Mouse (Mus musculus) midbrain, embryonic 14.5 days (tissue): ENCODE measurements around the gene Jph2. TPM values are rescaled to one million over a fixed set of nuclear protein-coding genes. Genes with fewer than 3 reads are reported as not detected.

ENCODE experiments used
- ATAC-seq: fragments of 200-750 bp; cut with Nextera tagmentation; 2 replicates; pipeline ENCODE4 v1.8.0; 2017; ENCODE audit warnings: moderate number of reproducible peaks, moderate library complexity; ENCODE audit not compliant: low FRiP score, low TSS enrichment
- DNase-seq: peaks from one replicate; pipeline ENCODE4 v3.0.0-alpha.2; 2015
- H3K27ac ChIP-seq: fragments of 300-500 bp; sonication (generic); replicated peaks from 2 replicates; pipeline ENCODE4 v1.5.1; 2014; ENCODE audit warnings: mild to moderate bottlenecking, low read depth, low read length, moderate library complexity
- H3K27me3 ChIP-seq: fragments of 300-500 bp; sonication (generic); 2 replicates; pipeline ENCODE4 v1.6.1; 2014; ENCODE audit warnings: low read length, control low read depth, mixed read lengths; ENCODE audit not compliant: control insufficient read depth, insufficient read depth
- H3K36me3 ChIP-seq: fragments of 300-500 bp; sonication (generic); 2 replicates; pipeline ENCODE4 v1.6.1; 2014; ENCODE audit warnings: low read length, control low read depth; ENCODE audit not compliant: control insufficient read depth, insufficient read depth
- H3K4me1 ChIP-seq: fragments of 300-500 bp; sonication (generic); 2 replicates; pipeline ENCODE4 v1.6.1; 2014; ENCODE audit warnings: mild to moderate bottlenecking, antibody characterized with exemption, low read length, control low read depth; ENCODE audit not compliant: control insufficient read depth, insufficient read depth
- H3K4me2 ChIP-seq: fragments of 300-500 bp; sonication (generic); 2 replicates; pipeline ENCODE4 v1.6.1; 2014; ENCODE audit warnings: mild to moderate bottlenecking, low read length, moderate library complexity
- H3K4me3 ChIP-seq: fragments of 300-500 bp; sonication (generic); replicated peaks from 2 replicates; pipeline ENCODE4 v1.5.1; 2014; ENCODE audit warnings: low read depth, low read length
- H3K9ac ChIP-seq: fragments of 300-500 bp; sonication (generic); replicated peaks from 2 replicates; pipeline ENCODE4 v1.6.1; 2014; ENCODE audit warnings: mild to moderate bottlenecking, low read length, moderate library complexity
- H3K9me3 ChIP-seq: fragments of 300-500 bp; sonication (generic); 2 replicates; pipeline ENCODE4 v1.6.1; 2016; ENCODE audit warnings: low read length, control low read depth, mixed read lengths; ENCODE audit not compliant: control insufficient read depth
- WGBS: fragments of 180-500 bp; shearing (Covaris S2); extraction: QIAGEN DNeasy Blood & Tissue Kit; methylation state at CpG from one replicate; pipeline ENCODE4 v1.1.7; 2014; 5-methylcytosine and 5-hydroxymethylcytosine counted together
- polyA plus RNA-seq: library from polyadenylated mRNA; unstranded; fragments of >200 nt; fragmentation: Nextera tagmentation; extraction: Ambion mirVana; gene quantifications from 2 replicates; pipeline ENCODE4 v1.2.1, GENCODE M21; 2014

The Jph2 gene
- polyA plus RNA-seq, 1 experiment from 2014 or later: 0.37 TPM

DNA sequence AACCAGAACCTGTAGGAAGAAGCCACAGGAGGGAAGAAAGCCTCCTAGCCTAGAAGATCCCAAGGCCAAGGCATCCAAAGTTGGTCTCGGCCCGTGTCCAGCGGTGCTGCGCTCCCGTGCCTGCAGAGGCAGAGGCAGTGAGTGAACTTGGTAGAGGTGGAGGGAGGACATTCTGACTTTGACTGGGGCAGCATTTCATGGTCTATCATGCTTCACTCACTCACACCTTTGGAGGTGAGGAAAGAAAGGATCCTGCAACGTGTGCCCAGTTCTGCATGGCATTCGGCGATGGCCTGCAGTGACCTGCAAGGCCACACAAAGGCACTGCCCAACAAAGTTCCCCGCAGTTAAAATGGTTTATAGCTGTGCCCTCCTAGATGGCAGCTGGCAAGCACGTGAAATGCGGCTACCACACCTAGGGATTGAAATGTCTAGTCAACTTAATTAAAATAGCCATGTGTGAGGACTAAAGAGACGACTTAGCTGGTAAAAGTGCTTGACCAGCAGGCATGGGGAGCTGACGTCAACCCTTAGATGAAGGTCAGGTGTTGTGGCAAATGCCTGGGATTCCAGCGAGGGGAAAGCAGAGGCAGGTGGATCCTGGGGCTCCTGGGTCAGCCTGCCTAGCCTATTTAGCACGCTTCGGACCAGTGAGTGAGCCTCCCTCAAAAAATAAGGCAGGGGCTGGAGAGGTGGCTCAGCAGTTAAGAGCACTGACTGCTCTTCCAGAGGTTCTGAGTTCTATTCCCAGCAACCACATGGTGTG lies 36.8 kb downstream of the Jph2 start:
- H3K9ac ChIP-seq: no peak overlapping the region
- WGBS: 84% methylated on average over 16 of the region's 16 CpGs

GRCm38 (mm10) chr2:163359253-163359652 lies 38.5 kb downstream of the Jph2 start:
- Histone ChIP-seq H3K4me2 (no peak overlapping the region), H3K4me1 (no peaks in the 10 kb centered on the region), H3K27me3 (no peaks in the 10 kb centered on the region), H3K27ac (no peak overlapping the region), H3K9ac (no peak overlapping the region), H3K36me3 (no peaks in the 10 kb centered on the region), H3K9me3 (no peaks in the 10 kb centered on the region), H3K4me3 (no peak overlapping the region)
- ATAC-seq (no peak), DNase-seq (no peak)
- WGBS: 81% methylated on average over 2 of the region's 2 CpGs

More for the DNA sequence above, 36.8 kb downstream of the Jph2 start:
- DNase-seq: no peak
- Histone ChIP-seq H3K9me3 (no peaks in the 10 kb centered on the region), H3K4me1 (no peaks in the 10 kb centered on the region), H3K27ac (no peak overlapping the region), H3K36me3 (no peaks in the 10 kb centered on the region), H3K4me3 (no peak overlapping the region), H3K4me2 (no peak overlapping the region), H3K27me3 (no peaks in the 10 kb centered on the region)
- ATAC-seq: no peak

DNA sequence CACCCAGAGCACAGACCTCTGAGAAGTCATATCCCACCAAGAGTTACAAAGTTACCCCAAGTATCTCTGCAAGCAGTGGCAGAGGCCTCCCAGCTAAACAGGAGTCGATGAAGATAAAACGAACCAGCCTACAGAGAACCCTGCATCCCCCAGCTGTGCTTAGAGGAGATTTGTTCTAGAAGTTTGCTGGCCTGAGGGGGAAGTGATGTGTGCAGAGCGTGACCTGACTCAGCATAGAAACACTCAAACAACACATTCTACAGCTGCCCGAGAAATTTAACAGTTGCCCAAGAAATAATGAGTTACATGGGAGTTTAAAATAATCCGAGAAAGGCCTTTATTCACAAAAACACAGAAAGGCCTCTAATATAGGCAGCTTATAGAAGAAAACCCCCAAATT lies 39.1 kb downstream of the Jph2 start:
- no peak overlapping the region for H3K27ac ChIP-seq
- no peaks in the 10 kb centered on the region for H3K27me3 ChIP-seq
- no peaks in the 10 kb centered on the region for H3K4me1 ChIP-seq
- H3K36me3 ChIP-seq: no peaks in the 10 kb centered on the region
- H3K4me2 ChIP-seq: no peak overlapping the region
- no peaks in the 10 kb centered on the region for H3K9me3 ChIP-seq
- no peak overlapping the region for H3K9ac ChIP-seq
- DNase-seq: no peak
- WGBS: 82% methylated on average over 5 of the region's 5 CpGs
- no peak for ATAC-seq
- H3K4me3 ChIP-seq: no peak overlapping the region

DNA sequence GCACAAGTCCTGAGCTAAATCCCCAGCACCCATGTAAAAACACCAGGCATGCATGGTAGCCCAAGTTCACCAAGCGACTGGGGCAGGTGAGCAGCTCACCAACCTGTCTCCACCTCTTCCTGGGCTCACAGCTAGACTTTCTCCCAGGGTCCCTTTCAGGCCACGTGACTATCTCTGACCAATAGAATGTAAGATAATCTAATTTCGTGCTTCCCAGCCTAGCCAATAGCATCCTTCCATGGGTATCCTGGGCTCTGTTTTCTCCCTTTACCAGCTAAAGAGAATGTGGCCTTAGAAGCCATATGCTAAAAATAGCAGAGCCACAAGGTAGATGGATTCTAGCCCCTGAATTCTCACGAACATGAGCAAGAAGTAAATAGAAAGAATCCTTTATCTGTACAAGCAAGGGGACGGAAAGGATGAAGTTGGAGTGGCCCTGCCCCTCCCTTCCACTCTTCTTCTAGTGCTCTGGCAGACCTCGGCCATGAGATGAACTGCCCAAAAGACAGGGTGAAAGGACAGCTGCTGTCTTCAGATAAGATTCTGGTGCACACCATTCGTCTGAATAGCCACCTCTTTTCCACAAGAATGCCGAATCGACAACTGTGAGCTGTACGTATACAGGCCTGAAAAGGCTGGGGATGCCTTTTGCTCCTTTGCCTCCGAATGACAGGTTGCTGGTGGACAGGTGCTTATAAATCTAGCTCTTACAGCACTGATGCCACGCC lies 41.5 kb downstream of the Jph2 start:
- Histone ChIP-seq H3K4me3 (no peak overlapping the region), H3K27me3 (no peaks in the 10 kb centered on the region), H3K4me1 (no peaks in the 10 kb centered on the region), H3K4me2 (no peak overlapping the region), H3K36me3 (no peaks in the 10 kb centered on the region), H3K9ac (no peak overlapping the region), H3K9me3 (no peaks in the 10 kb centered on the region), H3K27ac (no peak overlapping the region)
- ATAC-seq (no peak), DNase-seq (no peak)
- 87% methylated on average over 12 of the region's 12 CpGs for WGBS

GRCm38 (mm10) chr2:163355666-163356065 lies 42.1 kb downstream of the Jph2 start:
- DNase-seq (no peak), ATAC-seq (no peak)
- no peaks in the 10 kb centered on the region for H3K36me3 ChIP-seq
- no peaks in the 10 kb centered on the region for H3K27me3 ChIP-seq
- no peaks in the 10 kb centered on the region for H3K4me1 ChIP-seq
- H3K9ac ChIP-seq: no peak overlapping the region
- H3K4me2 ChIP-seq: no peak overlapping the region
- no peak overlapping the region for H3K4me3 ChIP-seq
- no peak overlapping the region for H3K27ac ChIP-seq
- no peaks in the 10 kb centered on the region for H3K9me3 ChIP-seq
- WGBS: 87% methylated on average over 8 of the region's 8 CpGs

DNA sequence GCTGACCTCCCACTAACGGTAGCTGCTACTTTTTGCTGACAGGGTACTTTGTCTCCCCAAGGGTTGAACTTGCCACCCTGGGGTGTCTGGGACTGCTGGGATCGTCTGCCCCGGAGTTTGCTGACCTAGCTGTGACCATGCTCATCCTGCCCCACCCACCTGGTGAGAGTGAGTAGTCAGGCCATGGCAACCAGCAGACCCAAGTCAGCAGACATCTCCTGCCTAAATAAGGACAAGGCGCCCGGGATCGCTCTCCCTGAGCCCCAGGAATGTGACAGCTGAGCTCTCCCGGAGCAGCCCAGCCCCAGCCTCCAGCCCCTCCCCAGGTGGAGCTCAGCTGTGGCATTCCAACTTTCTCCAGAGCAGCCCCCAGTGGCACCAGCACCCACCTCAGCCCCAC lies 44.1 kb downstream of the Jph2 start:
- no peak for ATAC-seq
- Histone ChIP-seq H3K4me3 (no peak overlapping the region), H3K9ac (no peak overlapping the region), H3K4me2 (no peak overlapping the region), H3K4me1 (no peaks in the 10 kb centered on the region), H3K9me3 (no peaks in the 10 kb centered on the region), H3K36me3 (no peaks in the 10 kb centered on the region), H3K27ac (no peak overlapping the region), H3K27me3 (no peaks in the 10 kb centered on the region)
- WGBS: 14% methylated on average over 7 of the region's 7 CpGs
- DNase-seq: no peak

- no peak overlapping the region for H3K27ac ChIP-seq
- WGBS: 59% methylated on average over 5 of the region's 5 CpGs
- no peaks in the 10 kb centered on the region for H3K27me3 ChIP-seq
- DNase-seq (no peak), ATAC-seq (no peak)
- H3K36me3 ChIP-seq: no peaks in the 10 kb centered on the region
- no peaks in the 10 kb centered on the region for H3K9me3 ChIP-seq
- H3K4me1 ChIP-seq: no peaks in the 10 kb centered on the region
- no peak overlapping the region for H3K4me3 ChIP-seq
- no peak overlapping the region for H3K9ac ChIP-seq
- no peak overlapping the region for H3K4me2 ChIP-seq
These were observed 47.4 kb downstream of the Jph2 start for GRCm38 (mm10) chr2:163350443-163350842.

GRCm38 (mm10) chr2:163349411-163349810 lies 48.4 kb downstream of the Jph2 start:
- 64% methylated on average over 9 of the region's 9 CpGs for WGBS
- H3K4me1 ChIP-seq: no peaks in the 10 kb centered on the region

DNA sequence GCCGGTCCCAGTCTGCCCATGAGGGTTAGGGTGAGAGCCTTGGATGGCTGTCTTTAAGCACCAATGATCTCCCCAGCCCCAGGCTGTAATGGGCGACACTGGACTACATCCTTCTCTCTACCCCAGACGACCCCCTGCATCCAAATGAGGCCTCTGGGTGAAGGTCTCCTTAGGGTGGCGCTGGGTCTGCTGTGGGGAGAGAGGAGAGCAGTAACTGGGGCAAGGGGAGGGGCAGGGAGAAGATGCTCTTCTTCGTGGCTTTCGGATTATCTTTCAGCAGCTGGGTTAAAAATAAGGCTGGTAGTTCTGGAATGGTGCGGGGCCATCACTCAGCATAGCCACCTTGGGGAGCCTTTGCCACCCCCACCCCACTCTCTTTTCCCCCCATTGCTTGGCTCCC lies 49.1 kb downstream of the Jph2 start:
- H3K27me3 ChIP-seq: no peaks in the 10 kb centered on the region
- ATAC-seq (no peak), DNase-seq (no peak)
- H3K4me3 ChIP-seq: no peak overlapping the region
- H3K27ac ChIP-seq: no peak overlapping the region
- no peaks in the 10 kb centered on the region for H3K9me3 ChIP-seq
- H3K36me3 ChIP-seq: no peaks in the 10 kb centered on the region
- H3K9ac ChIP-seq: no peak overlapping the region
- 81% methylated on average over 7 of the region's 7 CpGs for WGBS
- H3K4me1 ChIP-seq: no peaks in the 10 kb centered on the region
- H3K4me2 ChIP-seq: no peak overlapping the region

More at GRCm38 (mm10) chr2:163349411-163349810, 48.4 kb downstream of the Jph2 start:
- Histone ChIP-seq H3K27me3 (no peaks in the 10 kb centered on the region), H3K4me3 (no peak overlapping the region), H3K27ac (no peak overlapping the region), H3K9me3 (no peaks in the 10 kb centered on the region), H3K4me2 (no peak overlapping the region), H3K36me3 (no peaks in the 10 kb centered on the region), H3K9ac (no peak overlapping the region)
- ATAC-seq (no peak), DNase-seq (peak; percentile 53)
